Comparison of ENCODE assay signal across 23 mouse cellular contexts in the genomic region with DNA sequence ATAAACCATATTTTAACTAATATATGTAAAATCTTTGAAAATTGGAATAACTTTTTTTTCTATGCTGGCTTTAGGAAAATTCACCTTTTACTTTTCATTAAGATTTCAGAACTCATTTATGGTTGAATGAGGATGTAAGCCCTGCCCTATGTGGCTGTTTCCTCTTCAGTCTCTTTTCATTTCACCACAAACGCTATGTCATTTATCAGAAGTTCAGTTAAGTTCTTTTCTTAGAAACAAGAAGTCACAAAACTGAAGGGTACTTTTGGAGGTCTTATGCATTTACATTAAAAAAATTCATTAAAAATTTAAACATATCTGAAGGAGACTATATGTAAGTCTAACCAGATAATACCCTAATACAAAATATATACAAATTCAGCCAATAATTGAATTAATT. TPM values are rescaled to one million over a fixed set of nuclear protein-coding genes. Genes with fewer than 3 reads are reported as not detected.
"Had no signal": no experiment of that assay in that cellular context is flagged by ENCODE, and none has a peak within 500 bp of the region (broad histone marks: within the 10 kb centered on the region; RNA-seq: fewer than 3 reads in every experiment).

No protein-coding gene starts in this region.

- H3K4me3 ChIP-seq: layer of hippocampus, adult 2 months; limb, embryonic 12.5 days; liver, embryonic 13.5 days; midbrain, embryonic 15.5 days; neural tube, embryonic 13.5 days had no signal

- H3K27me3 ChIP-seq: limb, embryonic 12.5 days; liver, embryonic 13.5 days; megakaryocyte, embryonic 14.5 days; midbrain, embryonic 15.5 days; neural tube, embryonic 13.5 days had no signal

- H3K9me3 ChIP-seq: limb, embryonic 12.5 days; liver, embryonic 13.5 days; megakaryocyte, embryonic 14.5 days; midbrain, embryonic 15.5 days; neural tube, embryonic 13.5 days had no signal

- H3K36me3 ChIP-seq: limb, embryonic 12.5 days; liver, embryonic 13.5 days; midbrain, embryonic 15.5 days; neural tube, embryonic 13.5 days had no signal

- H3K4me1 ChIP-seq: limb, embryonic 12.5 days; liver, embryonic 13.5 days; midbrain, embryonic 15.5 days; neural tube, embryonic 13.5 days had no signal

- H3K4me2 ChIP-seq: limb, embryonic 12.5 days; liver, embryonic 13.5 days; midbrain, embryonic 11.5 days; midbrain, embryonic 15.5 days; neural tube, embryonic 13.5 days had no signal

- H3K27ac ChIP-seq: layer of hippocampus, adult 2 months; limb, embryonic 12.5 days; liver, embryonic 13.5 days; midbrain, embryonic 15.5 days; neural tube, embryonic 13.5 days had no signal

- H3K9ac ChIP-seq: limb, embryonic 12.5 days; liver, embryonic 13.5 days; midbrain, embryonic 15.5 days; neural tube, embryonic 13.5 days had no signal

- ATAC-seq: midbrain, embryonic 15.5 days had no signal

- DNase-seq: kidney, adult 11 months; kidney, postnatal 10 days; kidney, postnatal 4 days; liver; liver, embryonic 13.5 days; lung, adult 18-20 months; lung, postnatal 36 days; right cerebral cortex, adult 18-20 months; right cerebral cortex, postnatal 25 days; thymus, adult 2 months; thymus, postnatal 36 days had no signal

RNA-seq across cellular contexts. Expression of a gene that starts 15.9 kb away (rescaled TPM):
- total RNA-seq: layer of hippocampus, adult 2 months; layer of hippocampus, postnatal 10 days; left cerebral cortex, postnatal 36 days had no signal
- polyA plus RNA-seq: kidney, embryonic 14.5 days; limb, embryonic 12.5 days; liver, embryonic 13.5 days; lung, embryonic 16.5 days; midbrain, embryonic 11.5 days; midbrain, embryonic 15.5 days; neural tube, embryonic 13.5 days; small intestine, adult 2 months; stomach, embryonic 14.5 days had no signal

RNA-seq across cellular contexts. Expression of a gene that starts 26.8 kb away (rescaled TPM):
- total RNA-seq: layer of hippocampus, adult 2 months; layer of hippocampus, postnatal 10 days had no signal

RNA-seq across cellular contexts. Expression of a gene that starts 40.5 kb away (rescaled TPM):
- total RNA-seq: layer of hippocampus, adult 2 months; layer of hippocampus, postnatal 10 days; left cerebral cortex, postnatal 36 days had no signal
- polyA plus RNA-seq: limb, embryonic 12.5 days; midbrain, embryonic 11.5 days; midbrain, embryonic 15.5 days; neural tube, embryonic 13.5 days had no signal
